Mouse (Mus musculus): ENCODE measurements around the gene Gm19402.

DNA sequence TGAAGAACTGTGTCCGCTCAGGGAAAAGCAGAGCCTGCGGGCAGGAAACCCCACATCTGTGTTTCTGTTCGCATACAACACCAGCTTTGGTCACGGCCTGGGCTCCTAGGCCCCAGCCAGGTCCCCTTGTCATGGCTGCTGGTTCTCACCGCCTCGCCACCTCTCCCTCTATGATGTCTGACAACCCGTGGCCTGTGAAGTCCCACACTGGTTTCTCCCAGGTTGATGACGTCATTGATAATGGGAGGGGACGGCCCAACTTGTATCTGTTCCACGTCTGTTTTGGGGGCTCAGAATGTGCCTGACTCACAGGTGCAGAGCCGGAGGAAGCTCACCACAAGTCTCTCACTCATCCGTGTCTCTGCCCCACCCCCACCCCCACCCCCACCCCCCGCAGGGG, 16.8 kb downstream of the Gm19402 start:
- TF ChIP-seq CTCF (IDR thresholded peaks at IDR 0.05; ENCODE audit: borderline replicate concordance, control insufficient read depth, extremely low read depth, insufficient read depth, low read length, poor library complexity) (no peak), POLR2A (IDR thresholded peaks at IDR 0.05; ENCODE audit: control insufficient read depth, extremely low read depth, insufficient read depth, low read length, poor library complexity) (no peak)
